Comparison of ENCODE assay signal across 19 mouse cellular contexts in the genomic region with DNA sequence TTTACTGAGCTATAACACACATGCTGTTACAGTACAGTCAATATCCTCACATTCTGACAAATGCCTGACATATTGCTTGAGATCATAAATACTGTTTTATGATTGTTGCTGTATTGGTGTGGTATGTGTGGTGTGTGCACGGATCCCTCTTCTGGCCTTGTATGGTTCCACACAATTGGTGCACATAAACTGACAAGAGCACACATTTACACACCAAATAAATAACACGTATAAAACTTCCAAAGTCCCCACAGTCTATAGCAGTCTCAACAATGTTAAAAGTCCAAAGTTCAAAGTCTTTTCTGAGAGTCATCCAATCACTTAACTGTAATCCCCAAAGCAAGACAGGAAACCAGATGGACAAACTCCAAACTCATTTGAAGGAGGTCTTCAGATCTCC. TPM values are rescaled to one million over a fixed set of nuclear protein-coding genes. Genes with fewer than 3 reads are reported as not detected.
"Had no signal": no experiment of that assay in that cellular context is flagged by ENCODE, and none has a peak within 500 bp of the region (broad histone marks: within the 10 kb centered on the region; RNA-seq: fewer than 3 reads in every experiment).

No protein-coding gene starts in this region.

- H3K4me3 ChIP-seq: lung, embryonic 15.5 days; midbrain, embryonic 10.5 days; midbrain, embryonic 12.5 days; myocyte; neural tube, embryonic 13.5 days; neural tube, embryonic 15.5 days had no signal

- H3K4me2 ChIP-seq: lung, embryonic 15.5 days; midbrain, embryonic 12.5 days; neural tube, embryonic 13.5 days; neural tube, embryonic 15.5 days had no signal

- H3K9me3 ChIP-seq: lung, embryonic 15.5 days; midbrain, embryonic 10.5 days; midbrain, embryonic 12.5 days; neural tube, embryonic 13.5 days; neural tube, embryonic 15.5 days had no signal

- ATAC-seq: liver, postnatal 0 days; lung, postnatal 0 days; midbrain, embryonic 16.5 days had no signal

- H3K36me3 ChIP-seq: lung, embryonic 15.5 days; neural tube, embryonic 13.5 days; neural tube, embryonic 15.5 days had no signal

- DNase-seq: liver, postnatal 0 days; lung, adult 2 months; lung, postnatal 14 days; lung, postnatal 4 days; midbrain, embryonic 14.5 days; retina, postnatal 1 day; right cerebral cortex, postnatal 14 days; spleen, adult 18-20 months; thymus, adult 18-20 months; thymus, postnatal 14 days; thymus, postnatal 36 days had no signal

- H3K27ac ChIP-seq: midbrain, embryonic 10.5 days; midbrain, embryonic 12.5 days; neural tube, embryonic 13.5 days; neural tube, embryonic 15.5 days had no signal

- H3K9ac ChIP-seq: liver, postnatal 0 days; lung, embryonic 15.5 days; midbrain, embryonic 12.5 days; neural tube, embryonic 13.5 days; neural tube, embryonic 15.5 days had no signal

- H3K27me3 ChIP-seq: lung, embryonic 15.5 days; midbrain, embryonic 12.5 days; neural tube, embryonic 13.5 days; neural tube, embryonic 15.5 days had no signal

RNA-seq across cellular contexts. Expression of a gene that starts 58.0 kb away (rescaled TPM):
- polyA plus RNA-seq: liver, postnatal 0 days; lung, adult 2 months; midbrain, embryonic 12.5 days; midbrain, embryonic 14.5 days; midbrain, embryonic 16.5 days; myocyte; neural tube, embryonic 13.5 days had no signal
